Mouse (Mus musculus) telencephalon, adult 2 months (tissue): ENCODE data around the gene Kif23.

Experiments
- DNase-seq: peaks from one replicate; pipeline ENCODE4 v3.0.0-alpha.2; 2011; ENCODE audit warnings: low read depth, low spot score

The Kif23 gene

GRCm38 (mm10) chr9:61906912-61907311 lies 39.7 kb downstream of the Kif23 start:
- no peak for DNase-seq

DNA sequence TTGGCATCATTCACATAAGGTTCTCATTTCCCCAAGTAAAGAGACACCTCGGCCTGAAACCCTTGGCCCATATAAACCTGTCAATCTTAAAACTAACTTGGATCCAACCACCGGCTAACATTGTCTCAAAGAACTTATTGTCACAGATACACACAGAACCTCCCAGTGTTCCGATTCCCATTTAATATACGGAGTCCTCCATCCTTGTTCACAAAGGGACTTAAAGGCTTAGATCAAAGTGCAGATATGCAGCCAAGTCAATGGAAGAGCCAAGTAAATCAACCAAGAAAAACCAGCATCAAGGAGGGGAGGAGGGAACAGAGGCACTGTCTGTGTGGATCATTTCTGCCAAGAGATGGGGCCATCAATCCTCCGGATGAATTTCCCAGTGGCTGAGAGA lies 41.0 kb downstream of the Kif23 start:
- no peak for DNase-seq

DNA sequence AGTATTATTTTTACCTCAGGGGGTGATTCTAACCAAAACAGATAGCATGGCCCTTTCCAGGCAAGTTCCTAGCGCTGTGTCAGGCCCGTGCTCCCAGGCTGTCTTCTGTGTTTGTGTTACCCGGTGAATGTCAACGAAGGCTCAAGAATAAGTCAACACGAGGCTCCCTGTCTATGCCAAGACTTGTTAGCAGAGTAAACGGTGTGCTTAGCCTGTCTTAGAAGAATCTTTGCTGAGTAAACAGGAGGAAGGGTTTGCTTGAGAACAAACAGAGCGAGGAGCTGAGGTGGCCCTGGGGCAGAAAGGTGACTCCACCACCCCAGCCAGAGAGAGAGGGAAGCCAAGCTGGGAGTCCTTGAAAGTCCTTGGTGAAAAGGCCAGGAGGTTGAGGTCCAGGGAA lies 42.4 kb downstream of the Kif23 start:
- no peak for DNase-seq

DNA sequence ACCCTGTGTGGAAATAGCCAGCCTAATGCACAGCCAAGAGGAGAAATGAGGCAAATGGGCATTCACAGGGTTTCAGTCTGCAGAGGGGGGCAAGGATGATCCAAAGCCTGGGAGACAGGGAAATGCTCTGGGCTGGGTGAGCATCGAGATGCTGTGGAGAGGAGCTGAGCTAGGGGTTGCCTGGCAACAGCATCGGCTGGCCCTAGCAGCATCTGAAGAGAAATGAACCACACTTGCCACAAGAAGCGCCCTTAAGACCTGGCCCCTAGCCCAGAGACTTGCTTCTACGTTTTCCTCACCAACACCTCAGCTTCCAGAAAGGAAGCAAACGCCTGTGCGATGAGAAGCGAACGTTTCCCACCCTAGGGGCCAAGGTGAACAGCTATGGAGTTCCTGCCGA lies 44.1 kb downstream of the Kif23 start:
- DNase-seq = no peak

DNA sequence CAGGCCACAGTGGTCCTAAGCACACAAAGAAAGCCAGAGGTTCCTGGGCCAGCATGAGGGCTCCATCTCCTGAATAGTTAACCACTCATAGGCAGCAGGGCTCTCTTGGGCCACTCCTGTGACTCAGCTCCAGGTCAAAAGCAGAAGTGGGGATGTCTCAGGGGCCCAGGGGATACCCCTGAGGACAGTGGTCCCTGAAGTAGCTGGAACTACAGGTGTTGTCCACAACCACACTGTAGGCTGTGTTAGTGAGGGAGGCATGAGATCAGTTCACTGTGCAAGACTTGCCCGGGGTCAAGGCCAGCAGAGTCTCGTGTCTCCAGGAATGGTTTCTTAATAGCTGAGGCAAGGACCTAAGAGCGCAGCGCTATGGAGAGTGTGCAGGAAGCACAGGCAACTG lies 45.0 kb downstream of the Kif23 start:
- no peak for DNase-seq

- DNase-seq = peak; percentile 24
These were observed 46.8 kb downstream of the Kif23 start for GRCm38 (mm10) chr9:61899804-61900203.

DNA sequence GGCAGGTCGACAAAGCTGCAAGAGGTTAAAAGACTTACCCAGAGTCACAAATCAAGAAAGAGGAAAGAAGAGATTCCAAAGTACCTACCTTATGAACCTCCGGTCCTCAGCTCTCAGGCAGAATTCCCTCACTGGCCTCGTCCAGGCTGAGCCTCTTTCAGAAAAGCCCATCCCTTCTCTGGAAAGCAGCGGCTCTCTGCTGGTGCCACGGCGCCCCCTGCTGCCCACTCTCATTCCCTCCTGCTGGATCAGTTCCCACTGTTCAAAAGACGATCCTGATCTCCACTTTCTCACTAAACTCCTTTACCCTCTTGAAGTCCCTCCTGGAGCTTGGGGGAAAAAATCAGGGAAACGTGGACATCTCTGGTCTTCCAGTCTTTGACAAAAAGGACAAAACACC lies 48.2 kb downstream of the Kif23 start:
- no peak for DNase-seq

DNA sequence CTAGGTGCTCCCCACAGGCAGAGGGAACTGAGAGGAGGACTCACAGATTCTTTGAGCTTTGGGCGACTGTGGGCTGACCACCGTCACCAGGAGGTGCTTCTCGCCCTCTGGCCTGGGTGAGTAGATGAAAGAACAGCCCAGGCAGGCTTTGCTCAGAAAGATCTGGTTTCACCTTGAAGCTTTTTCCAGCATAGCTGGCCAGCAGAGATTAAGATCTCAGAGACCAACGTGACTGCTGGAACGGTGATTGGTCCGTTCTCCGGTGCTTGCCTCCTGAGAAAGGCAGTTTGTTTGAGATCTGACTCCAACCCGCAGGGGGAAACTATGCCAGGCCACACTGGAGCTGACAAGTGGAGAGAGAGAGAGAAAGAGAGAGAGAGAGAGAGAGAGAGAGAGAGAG lies 51.6 kb downstream of the Kif23 start:
- DNase-seq = no peak

- no peak for DNase-seq
These were observed 56.7 kb downstream of the Kif23 start for GRCm38 (mm10) chr9:61889855-61890254.

DNA sequence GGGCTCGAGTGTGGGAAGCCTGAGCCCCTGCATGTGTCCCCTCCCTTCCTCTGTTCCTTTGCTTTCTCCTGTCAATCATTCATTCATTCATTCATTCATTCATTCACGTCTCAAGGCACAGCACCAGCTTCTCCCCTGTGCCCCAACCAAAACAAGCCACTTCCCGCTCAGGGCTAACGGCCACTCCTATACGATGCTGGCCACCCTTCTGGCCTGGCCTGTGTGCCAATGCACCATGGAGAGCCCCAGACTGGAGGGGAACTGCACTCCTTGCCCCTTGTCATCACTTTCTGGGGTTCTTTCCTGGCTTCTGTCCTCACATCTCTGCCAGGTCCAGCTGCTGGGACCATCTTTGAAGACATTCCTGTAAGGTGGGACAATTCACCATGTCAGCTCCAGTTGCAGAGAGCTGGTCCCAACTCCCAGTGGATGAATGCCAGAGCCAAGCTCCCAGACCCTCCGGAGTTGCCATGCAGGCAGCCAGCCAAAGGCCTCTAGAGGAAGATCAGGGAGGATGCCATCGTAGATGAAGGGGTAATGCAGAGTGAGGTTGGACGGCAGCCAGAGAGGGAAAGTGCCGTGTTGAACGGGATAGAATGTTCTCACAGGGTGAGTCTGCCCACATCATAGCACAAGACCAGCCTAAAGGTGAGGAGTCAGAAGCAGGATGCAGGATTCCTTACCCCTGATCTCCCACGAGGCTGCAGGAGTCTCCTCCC lies 58.8 kb downstream of the Kif23 start:
- no peak for DNase-seq

GRCm38 (mm10) chr9:61885964-61886363 lies 60.6 kb downstream of the Kif23 start:
- no peak for DNase-seq

- no peak for DNase-seq
These were observed 61.6 kb downstream of the Kif23 start for GRCm38 (mm10) chr9:61884936-61885335.

- DNase-seq = no peak
These were observed 62.2 kb downstream of the Kif23 start for GRCm38 (mm10) chr9:61884375-61884774.

- DNase-seq = no peak
These were observed 64.4 kb downstream of the Kif23 start for GRCm38 (mm10) chr9:61882179-61882578.

DNA sequence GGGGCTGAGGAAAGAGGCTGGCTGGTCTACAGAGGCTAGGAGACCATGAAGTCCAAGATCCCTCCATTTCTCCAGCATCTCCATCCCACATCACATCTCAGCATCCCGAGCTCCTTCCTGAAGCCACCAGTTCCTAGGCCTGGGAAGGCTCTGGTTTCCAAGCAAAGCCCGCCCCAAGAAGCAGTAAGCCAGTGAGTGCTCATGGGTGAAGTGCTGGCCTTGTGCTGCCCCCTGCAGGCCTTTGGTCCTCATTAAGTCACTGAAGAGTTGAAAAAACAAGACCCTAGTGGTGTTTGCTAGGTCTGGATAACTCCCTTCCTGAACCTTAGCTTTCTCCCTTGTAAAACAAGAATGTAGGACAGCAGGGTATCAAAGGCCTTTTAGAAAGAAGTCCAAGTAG lies 67.7 kb downstream of the Kif23 start:
- no peak for DNase-seq

DNA sequence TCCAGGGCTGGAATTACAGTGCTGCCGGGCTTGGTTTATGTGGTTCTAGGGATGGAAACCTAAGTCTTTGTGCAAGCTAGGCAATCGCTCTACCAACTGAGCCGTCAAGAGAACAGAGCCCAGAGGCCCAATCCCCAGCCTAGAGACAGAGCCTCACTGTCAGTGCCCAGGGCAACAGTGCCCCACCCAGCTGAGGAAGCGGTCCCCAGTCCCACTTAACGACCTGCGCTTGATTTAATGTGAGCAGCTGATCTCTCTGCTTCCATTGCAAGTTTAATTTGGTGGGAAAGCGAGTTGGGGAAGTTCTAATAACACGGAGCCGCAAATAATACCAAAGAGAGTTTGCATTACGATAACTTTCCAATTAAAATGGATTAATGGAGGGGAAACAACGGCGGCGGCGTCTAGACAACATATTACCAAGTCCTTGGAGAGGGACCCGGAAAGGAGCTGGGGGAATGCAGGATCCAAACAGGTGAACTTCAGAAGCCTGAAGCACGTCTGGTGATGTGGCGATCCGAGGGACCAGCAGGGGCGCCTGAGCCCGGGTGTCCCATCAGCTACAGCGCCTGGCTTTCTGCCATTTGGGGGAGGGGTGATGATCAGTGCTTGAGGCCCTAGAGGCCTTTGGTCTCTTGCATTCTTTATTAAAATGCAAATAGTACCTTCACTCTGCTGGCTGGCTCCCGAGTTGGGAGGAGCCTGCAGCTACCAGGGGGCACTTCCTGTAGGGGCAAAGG lies 69.0 kb downstream of the Kif23 start:
- no peak for DNase-seq

GRCm38 (mm10) chr9:61873325-61873724 lies 73.2 kb downstream of the Kif23 start:
- DNase-seq = no peak

DNA sequence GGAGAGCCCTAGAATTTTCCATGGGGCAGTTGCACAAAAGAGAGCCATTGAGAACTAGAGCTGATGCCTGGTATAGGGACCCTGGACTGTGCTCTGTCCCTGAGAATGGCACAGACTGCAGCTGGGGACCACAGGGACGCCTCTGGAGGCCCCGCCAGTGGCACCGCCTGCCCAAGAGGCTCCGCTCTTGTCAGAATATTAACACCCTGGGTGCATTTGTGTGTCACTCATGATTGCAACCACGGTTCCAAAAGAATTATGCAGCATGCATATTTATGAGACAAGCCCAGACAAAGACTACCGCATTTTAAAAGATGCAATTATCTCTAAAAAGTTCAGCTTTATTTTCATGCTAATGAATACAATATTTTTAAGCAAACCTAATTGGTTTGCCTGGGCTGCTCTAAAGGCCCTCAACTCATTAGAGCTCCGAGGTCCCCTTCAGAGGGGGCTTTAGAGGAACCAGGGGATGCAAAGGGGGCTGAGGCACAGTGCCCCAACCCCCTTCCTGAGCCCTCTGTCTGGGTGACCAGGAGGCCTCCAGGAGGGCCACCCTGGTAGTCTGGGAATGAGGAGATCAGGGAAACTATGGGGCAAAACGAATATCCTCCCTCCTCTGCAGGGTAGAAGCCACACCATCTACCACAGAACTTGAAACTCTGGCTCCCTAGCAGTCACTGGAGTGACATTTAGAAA lies 74.2 kb downstream of the Kif23 start:
- DNase-seq = no peak

- DNase-seq = no peak
These were observed 74.7 kb downstream of the Kif23 start for GRCm38 (mm10) chr9:61871839-61872238.

- DNase-seq = peak; percentile 79
These were observed 78.9 kb downstream of the Kif23 start for GRCm38 (mm10) chr9:61867659-61868058.
